Mouse (Mus musculus) embryonic facial prominence, embryonic 13.5 days (tissue): ENCODE results near the gene Nxnl1. TPM values are rescaled to one million over a fixed set of nuclear protein-coding genes. Genes with fewer than 3 reads are reported as not detected.

Source experiments
- ATAC-seq: fragments of 200-750 bp; cut with Nextera tagmentation; 2 replicates; pipeline ENCODE4 v1.8.0; 2017; ENCODE audit warnings: low read depth; ENCODE audit not compliant: insufficient number of reproducible peaks, insufficient read depth, low FRiP score, low TSS enrichment
- H3K27ac ChIP-seq: fragments of 300-500 bp; sonication (generic); 2 replicates; pipeline ENCODE4 v1.5.1; 2015; ENCODE audit warnings: moderate library complexity, mild to moderate bottlenecking, inconsistent platforms
- H3K27me3 ChIP-seq: fragments of 300-500 bp; sonication (generic); 2 replicates; pipeline ENCODE4 v1.6.1; 2015; ENCODE audit warnings: mild to moderate bottlenecking, inconsistent platforms
- H3K36me3 ChIP-seq: fragments of 300-500 bp; sonication (generic); 2 replicates; pipeline ENCODE4 v1.6.1; 2015; ENCODE audit warnings: mild to moderate bottlenecking, inconsistent platforms
- H3K4me1 ChIP-seq: fragments of 300-500 bp; sonication (generic); 2 replicates; pipeline ENCODE4 v1.6.1; 2015; ENCODE audit warnings: inconsistent platforms
- H3K4me2 ChIP-seq: fragments of 300-500 bp; sonication (generic); 2 replicates; pipeline ENCODE4 v1.6.1; 2015; ENCODE audit warnings: moderate library complexity, mild to moderate bottlenecking, inconsistent platforms
- H3K4me3 ChIP-seq: fragments of 300-500 bp; sonication (generic); 2 replicates; pipeline ENCODE4 v1.5.1; 2015; ENCODE audit warnings: mild to moderate bottlenecking, inconsistent platforms
- H3K9ac ChIP-seq: fragments of 300-500 bp; sonication (generic); 2 replicates; pipeline ENCODE4 v1.6.1; 2015; ENCODE audit warnings: mild to moderate bottlenecking, inconsistent platforms
- H3K9me3 ChIP-seq: fragments of 300-500 bp; sonication (generic); 2 replicates; pipeline ENCODE4 v1.6.1; 2016; ENCODE audit warnings: inconsistent platforms
- WGBS: fragments of 180-500 bp; shearing (Covaris S2); methylation state at CpG from one replicate; pipeline ENCODE4 v1.1.7; 2015; ENCODE audit warnings: mixed read lengths; 5-methylcytosine and 5-hydroxymethylcytosine counted together
- polyA plus RNA-seq: library from polyadenylated mRNA; unstranded; fragments of >200 nt; fragmentation: Nextera tagmentation; extraction: Ambion mirVana; gene quantifications from 2 replicates; pipeline ENCODE4 v1.2.1, GENCODE M21; 2015

The Nxnl1 gene
- polyA plus RNA-seq, 1 experiment from 2014 or later, result not detected

- Histone ChIP-seq H3K9me3 (no peaks in the 10 kb centered on the region), H3K4me1 (peaks cover 23% of the 10 kb centered on the region), H3K4me3 (no peak overlapping the region), H3K9ac (0 out of 2 replicates have a peak overlapping the region, but pooled peaks have one; percentile 27), H3K27me3 (peaks cover 14% of the 10 kb centered on the region), H3K27ac (no peak overlapping the region), H3K36me3 (peaks cover 16% of the 10 kb centered on the region), H3K4me2 (peak overlapping the region; percentile 31)
- ATAC-seq, result no peak
- WGBS, result 53% methylated on average over 6 of the region's 6 CpGs
Measured at GRCm38 (mm10) chr8:71596384-71596783, 30.0 kb upstream of the Nxnl1 start.

GRCm38 (mm10) chr8:71595862-71596261 lies 29.5 kb upstream of the Nxnl1 start:
- Histone ChIP-seq H3K27ac (no peak overlapping the region), H3K36me3 (peaks cover 16% of the 10 kb centered on the region), H3K27me3 (peaks cover 11% of the 10 kb centered on the region), H3K9me3 (no peaks in the 10 kb centered on the region), H3K4me3 (no peak overlapping the region), H3K4me2 (peak overlapping the region; percentile 31), H3K9ac (0 out of 2 replicates have a peak overlapping the region, but pooled peaks have one; percentile 27), H3K4me1 (peaks cover 29% of the 10 kb centered on the region)
- 9% methylated on average over 27 of the region's 27 CpGs for WGBS
- no peak for ATAC-seq

- H3K4me1 ChIP-seq, result peaks cover 30% of the 10 kb centered on the region
- no peaks in the 10 kb centered on the region for H3K9me3 ChIP-seq
- 0 out of 2 replicates have a peak overlapping the region, but pooled peaks have one; percentile 12 for H3K9ac ChIP-seq
- H3K27ac ChIP-seq, result no peak overlapping the region
- H3K4me3 ChIP-seq, result no peak overlapping the region
- no peak overlapping the region for H3K4me2 ChIP-seq
- H3K36me3 ChIP-seq, result peaks cover 7% of the 10 kb centered on the region; the same call in 1 of the 2 replicates
- 90% methylated on average over 4 of the region's 4 CpGs for WGBS
- no peaks in the 10 kb centered on the region for H3K27me3 ChIP-seq
- no peak for ATAC-seq
Measured at GRCm38 (mm10) chr8:71594324-71594722, 27.9 kb upstream of the Nxnl1 start.

GRCm38 (mm10) chr8:71593556-71594323 lies 27.3 kb upstream of the Nxnl1 start:
- H3K9ac ChIP-seq, result 0 out of 2 replicates have a peak overlapping the region, but pooled peaks have one; percentile 96
- H3K27ac ChIP-seq, result no peak overlapping the region
- peak overlapping the region; percentile 82; the same call in 1 of the 2 replicates for H3K4me2 ChIP-seq
- peaks cover 30% of the 10 kb centered on the region for H3K4me1 ChIP-seq
- no peak for ATAC-seq
- H3K27me3 ChIP-seq, result no peaks in the 10 kb centered on the region
- 93% methylated on average over 8 of the region's 8 CpGs for WGBS
- H3K4me3 ChIP-seq, result no peak overlapping the region
- no peaks in the 10 kb centered on the region for H3K9me3 ChIP-seq
- peaks cover 7% of the 10 kb centered on the region; the same call in 1 of the 2 replicates for H3K36me3 ChIP-seq

- H3K9ac ChIP-seq, result peak overlapping the region; percentile 96
- H3K4me1 ChIP-seq, result peaks cover 30% of the 10 kb centered on the region
- H3K4me2 ChIP-seq, result peak overlapping the region; percentile 82
- peak; percentile 62 for ATAC-seq
- no peaks in the 10 kb centered on the region for H3K27me3 ChIP-seq
- WGBS, result 4% methylated on average over 60 of the region's 60 CpGs
- H3K36me3 ChIP-seq, result peaks cover 7% of the 10 kb centered on the region; the same call in 1 of the 2 replicates
- no peaks in the 10 kb centered on the region for H3K9me3 ChIP-seq
- peak overlapping the region; percentile 90 for H3K4me3 ChIP-seq
- H3K27ac ChIP-seq, result peak overlapping the region; percentile 97
Measured at GRCm38 (mm10) chr8:71592374-71593170, 26.2 kb upstream of the Nxnl1 start.

- H3K9me3 ChIP-seq, result no peaks in the 10 kb centered on the region
- WGBS, result under 1% methylated on average over 69 of the region's 71 CpGs
- no peaks in the 10 kb centered on the region for H3K27me3 ChIP-seq
- H3K36me3 ChIP-seq, result peaks cover 14% of the 10 kb centered on the region
- peak within 1 kb of the TSS; percentile 97 for H3K27ac ChIP-seq
- H3K4me2 ChIP-seq, result peak within 1 kb of the TSS; percentile 82
- peak; percentile 82 for ATAC-seq
- H3K9ac ChIP-seq, result peak within 1 kb of the TSS; percentile 96
- peak within 1 kb of the TSS; percentile 90 for H3K4me3 ChIP-seq
- H3K4me1 ChIP-seq, result peaks cover 30% of the 10 kb centered on the region
Measured at GRCm38 (mm10) chr8:71591471-71592373, 25.3 kb upstream of the Nxnl1 start, which contains the start of gene Pgls. Gene Pgls, plus strand, starts transcription at chr8:71592176.

GRCm38 (mm10) chr8:71591017-71591416 lies 24.6 kb upstream of the Nxnl1 start:
- peak overlapping the region; percentile 96 for H3K9ac ChIP-seq
- peaks cover 22% of the 10 kb centered on the region for H3K4me1 ChIP-seq
- peak overlapping the region; percentile 97 for H3K27ac ChIP-seq
- H3K4me2 ChIP-seq, result peak overlapping the region; percentile 82
- ATAC-seq, result no peak
- H3K36me3 ChIP-seq, result peaks cover 19% of the 10 kb centered on the region
- 23% methylated on average over 5 of the region's 5 CpGs for WGBS
- no peaks in the 10 kb centered on the region for H3K27me3 ChIP-seq
- H3K9me3 ChIP-seq, result no peaks in the 10 kb centered on the region
- H3K4me3 ChIP-seq, result peak overlapping the region; percentile 90

GRCm38 (mm10) chr8:71588762-71589161 lies 22.4 kb upstream of the Nxnl1 start:
- 71% methylated on average over 3 of the region's 3 CpGs for WGBS
- no peak overlapping the region for H3K4me2 ChIP-seq
- H3K4me1 ChIP-seq, result peaks cover 18% of the 10 kb centered on the region
- no peaks in the 10 kb centered on the region for H3K27me3 ChIP-seq
- no peak overlapping the region for H3K27ac ChIP-seq
- no peak overlapping the region for H3K4me3 ChIP-seq
- no peaks in the 10 kb centered on the region for H3K9me3 ChIP-seq
- peaks cover 32% of the 10 kb centered on the region for H3K36me3 ChIP-seq
- ATAC-seq, result no peak
- H3K9ac ChIP-seq, result no peak overlapping the region

- H3K9me3 ChIP-seq, result no peaks in the 10 kb centered on the region
- no peak overlapping the region for H3K4me2 ChIP-seq
- H3K9ac ChIP-seq, result no peak overlapping the region
- no peaks in the 10 kb centered on the region for H3K27me3 ChIP-seq
- H3K4me1 ChIP-seq, result peaks cover 8% of the 10 kb centered on the region
- no peak overlapping the region for H3K27ac ChIP-seq
- H3K4me3 ChIP-seq, result no peak overlapping the region
- no peak for ATAC-seq
- H3K36me3 ChIP-seq, result peaks cover 33% of the 10 kb centered on the region
- 80% methylated on average over 2 of the region's 2 CpGs for WGBS
Measured at GRCm38 (mm10) chr8:71586891-71587290, 20.5 kb upstream of the Nxnl1 start.

GRCm38 (mm10) chr8:71580201-71580600 lies 13.8 kb upstream of the Nxnl1 start:
- Histone ChIP-seq H3K9ac (no peak overlapping the region), H3K27ac (no peak overlapping the region), H3K4me2 (no peak overlapping the region), H3K27me3 (no peaks in the 10 kb centered on the region), H3K36me3 (peaks cover 31% of the 10 kb centered on the region), H3K4me1 (peaks cover 8% of the 10 kb centered on the region), H3K4me3 (no peak overlapping the region), H3K9me3 (no peaks in the 10 kb centered on the region)
- WGBS, result 31% methylated on average over 9 of the region's 9 CpGs
- no peak for ATAC-seq

- Histone ChIP-seq H3K9ac (no peak overlapping the region), H3K36me3 (peaks cover 24% of the 10 kb centered on the region), H3K4me2 (no peak overlapping the region), H3K27ac (no peak overlapping the region), H3K4me1 (peaks cover 8% of the 10 kb centered on the region), H3K9me3 (no peaks in the 10 kb centered on the region), H3K27me3 (no peaks in the 10 kb centered on the region), H3K4me3 (no peak overlapping the region)
- 91% methylated on average over 14 of the region's 14 CpGs for WGBS
- no peak for ATAC-seq
Measured at GRCm38 (mm10) chr8:71579476-71579875, 13.1 kb upstream of the Nxnl1 start.
